Mouse (Mus musculus) liver, adult 2 months (tissue): ENCODE measurements around the gene Per1.

Experiments used
- CTCF ChIP-seq: fragments of 200-500 bp; IDR thresholded peaks from 2 replicates; pipeline ENCODE4 v1.5.1; 2011; ENCODE audit warnings: low read depth, low read length, control low read depth
- POLR2A ChIP-seq: fragments of 200-500 bp; IDR thresholded peaks from 2 replicates; pipeline ENCODE4 v1.6.1; 2011; ENCODE audit warnings: low read length, control low read depth; ENCODE audit not compliant: insufficient read depth; ENCODE audit errors: extremely low read depth

- TF ChIP-seq CTCF (no peak), POLR2A (no peak)
These were observed 1.5 kb downstream of the Per1 start for GRCm38 (mm10) chr11:69096360-69096986.
